Mouse (Mus musculus) spleen, embryonic (tissue): ENCODE data around the gene Map2k7.

Source experiments
- CTCF ChIA-PET: fragments of 350-600 bp; sonication (Branson Sonifier 250); formaldehyde crosslinking; loops from one replicate; lab custom pipeline; 2022; lab: Charles Lee

Gene Map2k7

DNA sequence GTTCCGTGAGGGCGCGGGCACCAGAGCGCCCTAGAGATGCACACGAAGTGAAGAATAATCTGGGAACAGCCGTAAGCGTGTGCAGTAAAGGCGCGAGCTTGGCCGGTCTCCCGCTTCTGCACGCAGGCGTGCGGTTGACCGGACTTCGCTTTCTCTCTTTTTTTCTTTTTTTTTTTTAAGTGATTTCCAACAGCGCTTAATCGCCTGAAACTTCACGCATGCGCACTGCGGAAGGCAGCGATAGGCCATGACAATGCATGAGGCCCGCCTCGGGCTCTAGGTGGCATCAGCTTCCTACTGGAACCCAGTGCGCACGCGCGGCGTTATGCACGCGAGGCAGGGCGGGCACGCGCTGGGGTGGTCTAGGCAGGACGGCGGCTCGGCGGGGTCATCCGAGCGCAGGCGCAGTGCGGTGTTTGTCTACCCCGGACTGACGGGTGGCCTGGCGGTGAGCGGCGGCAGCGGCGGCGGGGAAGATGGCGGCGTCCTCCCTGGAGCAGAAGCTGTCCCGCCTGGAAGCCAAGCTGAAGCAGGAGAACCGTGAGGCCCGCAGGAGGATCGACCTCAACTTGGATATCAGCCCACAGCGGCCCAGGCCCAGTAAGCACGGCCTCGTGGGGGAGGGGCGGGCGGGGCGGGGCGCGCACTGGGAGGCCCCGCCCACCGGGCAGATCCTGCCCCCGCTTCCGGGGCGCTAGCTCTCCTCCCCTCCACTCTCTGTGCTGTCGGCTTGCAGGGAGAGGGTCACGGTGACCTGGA is at the start of gene Map2k7, which contains the start of gene Gm49320:
TSS of gene Map2k7 (plus strand) at position 307 of the 759 bp plus-strand sequence.
TSS of gene Gm49320 (plus strand) at position 432 of the 759 bp plus-strand sequence.
- CTCF ChIA-PET: interaction anchor here (1.3 to 1.4 kb wide), 2 partner anchors 12 to 18 kb away, joined by 4 to 5 read pairs; no protein-coding TSS in a partner anchor

DNA sequence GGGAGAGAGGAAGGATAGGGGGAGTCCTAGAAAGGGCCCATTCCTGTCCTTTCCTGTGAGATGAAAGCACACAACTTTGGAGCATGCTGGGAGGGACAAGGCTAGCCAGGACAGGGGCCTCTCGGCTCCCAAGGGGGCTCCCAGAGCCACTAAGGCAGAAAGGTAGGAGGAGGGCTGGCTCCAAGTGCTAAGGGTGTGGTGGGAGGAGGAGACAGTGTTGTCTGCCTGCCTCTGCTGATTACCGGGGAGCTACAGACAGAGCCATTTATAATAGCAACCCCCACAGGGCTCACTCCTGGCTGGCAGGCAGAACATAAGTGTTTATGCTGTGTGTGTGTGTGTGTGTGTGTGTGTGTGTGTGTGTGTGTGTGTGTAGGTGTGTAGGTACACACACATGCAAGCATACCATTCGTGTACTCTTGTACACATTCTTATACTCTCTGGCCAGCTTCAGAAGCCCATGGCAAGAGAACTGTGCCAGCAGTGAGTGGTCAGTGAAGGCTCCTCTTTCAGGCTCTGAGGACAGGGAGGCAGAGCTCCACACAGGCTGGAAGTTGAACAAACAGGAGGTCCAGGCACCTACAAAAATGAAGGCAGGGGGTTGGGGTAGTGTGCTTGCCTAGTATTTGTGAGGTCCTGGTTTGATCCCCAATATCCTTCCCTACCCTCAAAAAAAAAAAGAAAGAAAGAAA is 49.4 kb upstream of the Map2k7 start:
- CTCF ChIA-PET: no interaction called here

DNA sequence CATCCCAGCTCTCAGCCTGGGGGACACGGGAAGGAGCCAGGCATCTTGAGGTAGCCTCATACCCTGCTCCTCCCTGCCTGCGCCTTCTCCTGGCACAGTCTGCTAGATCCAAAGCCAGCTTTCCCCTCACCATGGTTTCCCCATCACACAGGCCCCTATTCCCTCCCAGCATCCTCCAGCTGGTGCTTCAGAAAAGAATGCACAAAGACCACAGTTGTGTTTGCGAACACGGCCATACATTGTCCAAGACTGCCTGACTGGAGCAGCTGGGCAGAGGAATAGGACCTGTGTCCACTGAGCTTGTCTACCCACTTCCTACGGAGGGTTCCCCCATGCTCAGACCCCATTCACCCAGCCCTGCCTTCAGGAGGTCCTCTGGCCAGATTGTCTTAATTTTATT is 46.2 kb upstream of the Map2k7 start:
- CTCF ChIA-PET: no interaction called here

DNA sequence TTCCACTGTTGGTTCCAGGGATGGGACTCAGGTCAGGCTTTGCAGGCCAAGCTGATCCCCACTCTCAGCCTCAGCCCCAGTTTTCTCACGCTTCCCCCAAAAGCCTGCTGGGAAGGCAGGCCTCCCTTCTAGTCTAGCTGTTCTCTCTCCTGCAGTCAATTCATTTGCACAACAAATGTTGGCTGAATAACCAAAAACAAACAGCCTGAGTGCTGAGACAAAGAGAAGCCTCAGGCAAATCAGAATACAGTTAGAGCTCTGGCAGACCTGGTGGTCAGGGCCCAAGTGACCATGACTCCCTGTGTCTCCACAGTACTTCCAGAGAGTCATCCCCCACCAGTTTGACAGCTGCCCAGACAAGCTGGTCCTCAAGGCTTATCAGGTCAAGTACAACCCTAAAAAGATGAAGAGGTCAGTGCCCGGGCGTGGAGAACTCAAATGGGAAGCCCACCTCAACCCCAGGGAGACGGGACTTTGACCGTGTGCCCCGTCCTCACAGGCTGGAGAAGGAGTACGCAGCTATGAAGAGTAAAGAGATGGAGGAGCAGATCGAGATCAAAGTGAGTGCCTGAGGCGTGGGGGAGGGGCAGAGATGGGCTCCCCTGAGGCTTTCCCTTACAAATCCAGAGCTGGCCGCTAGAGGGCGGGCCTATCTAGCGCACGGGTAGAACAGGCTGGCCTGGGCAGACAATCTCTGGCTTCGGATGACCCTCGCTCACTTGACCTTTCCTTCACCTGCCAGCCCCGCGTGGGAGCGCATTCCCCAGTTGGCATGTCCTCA is 45.5 kb upstream of the Map2k7 start:
- CTCF ChIA-PET: no interaction called here

DNA sequence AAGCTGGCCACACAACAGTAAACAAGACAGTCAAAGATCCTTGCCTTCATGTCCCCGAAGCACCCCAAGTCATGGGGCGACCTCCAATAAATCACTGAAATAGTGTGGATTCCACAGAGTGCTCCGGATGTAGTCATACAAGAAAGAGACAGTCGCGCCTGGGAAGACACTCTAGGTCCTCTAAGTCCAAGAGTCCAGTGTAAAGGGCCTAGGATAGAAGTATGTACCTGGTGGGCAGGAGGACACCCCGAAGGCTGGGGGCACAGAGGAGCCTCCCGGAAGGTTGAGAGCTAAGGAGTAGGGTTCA is 45.0 kb upstream of the Map2k7 start:
- CTCF ChIA-PET: no interaction called here

DNA sequence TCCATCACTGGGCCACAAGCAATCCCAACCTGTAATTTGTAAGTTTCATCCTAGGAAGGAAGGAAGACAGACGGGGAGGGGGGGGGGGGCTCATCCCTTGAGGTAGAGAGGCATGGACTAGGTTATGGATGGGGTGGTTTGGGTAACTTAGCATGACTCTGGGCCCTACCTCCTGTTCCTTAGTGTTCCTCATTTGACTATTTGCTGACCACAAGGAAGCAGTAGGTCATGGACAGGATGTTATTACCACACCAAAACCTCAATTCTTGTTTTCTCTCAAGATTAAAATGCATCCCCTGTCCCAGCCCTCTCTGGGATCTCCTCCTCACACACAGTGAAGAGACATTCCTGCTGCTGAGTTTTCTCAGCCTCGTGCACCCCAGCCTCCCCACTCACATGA is 37.2 kb upstream of the Map2k7 start:
- CTCF ChIA-PET: no interaction called here

DNA sequence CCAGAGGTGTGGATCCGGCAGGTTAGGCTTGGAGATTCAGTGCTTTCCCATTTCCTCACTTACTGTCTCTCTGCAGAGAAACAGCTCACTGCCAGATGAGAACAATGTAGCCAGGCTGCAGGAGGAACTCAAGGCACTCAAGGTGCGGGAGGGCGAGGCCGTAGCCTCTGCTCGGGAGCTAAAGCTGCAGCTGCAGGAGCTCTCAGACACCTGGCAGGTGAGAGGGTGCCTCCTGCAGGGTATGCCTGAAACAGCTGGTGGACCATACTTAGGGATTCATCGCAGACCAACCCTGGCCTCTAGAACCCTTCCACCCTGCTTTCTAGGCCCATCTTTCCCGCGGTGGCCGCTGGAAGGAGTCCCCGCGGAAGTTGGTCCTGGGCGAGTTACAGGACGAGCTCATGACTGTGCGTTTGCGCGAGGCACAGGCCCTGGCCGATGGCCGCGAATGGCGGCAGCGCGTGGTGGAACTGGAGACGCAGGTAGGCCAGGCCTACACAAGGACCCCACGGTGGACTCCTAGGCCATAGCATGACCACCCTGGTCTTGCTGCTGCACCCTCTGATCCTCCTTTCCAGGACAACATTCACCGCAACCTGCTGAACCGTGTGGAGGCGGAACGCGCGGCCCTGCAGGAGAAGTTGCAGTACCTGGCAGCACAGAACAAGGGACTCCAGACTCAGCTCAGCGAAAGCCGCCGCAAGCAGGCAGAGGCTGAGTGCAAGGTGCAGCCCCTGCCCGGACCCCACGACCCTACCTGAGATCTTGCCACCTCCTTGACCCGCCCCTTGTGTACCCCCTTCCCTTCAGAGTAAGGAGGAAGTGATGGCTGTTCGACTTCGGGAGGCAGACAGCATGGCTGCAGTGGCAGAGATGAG is 33.1 kb upstream of the Map2k7 start:
- CTCF ChIA-PET: no interaction called here

DNA sequence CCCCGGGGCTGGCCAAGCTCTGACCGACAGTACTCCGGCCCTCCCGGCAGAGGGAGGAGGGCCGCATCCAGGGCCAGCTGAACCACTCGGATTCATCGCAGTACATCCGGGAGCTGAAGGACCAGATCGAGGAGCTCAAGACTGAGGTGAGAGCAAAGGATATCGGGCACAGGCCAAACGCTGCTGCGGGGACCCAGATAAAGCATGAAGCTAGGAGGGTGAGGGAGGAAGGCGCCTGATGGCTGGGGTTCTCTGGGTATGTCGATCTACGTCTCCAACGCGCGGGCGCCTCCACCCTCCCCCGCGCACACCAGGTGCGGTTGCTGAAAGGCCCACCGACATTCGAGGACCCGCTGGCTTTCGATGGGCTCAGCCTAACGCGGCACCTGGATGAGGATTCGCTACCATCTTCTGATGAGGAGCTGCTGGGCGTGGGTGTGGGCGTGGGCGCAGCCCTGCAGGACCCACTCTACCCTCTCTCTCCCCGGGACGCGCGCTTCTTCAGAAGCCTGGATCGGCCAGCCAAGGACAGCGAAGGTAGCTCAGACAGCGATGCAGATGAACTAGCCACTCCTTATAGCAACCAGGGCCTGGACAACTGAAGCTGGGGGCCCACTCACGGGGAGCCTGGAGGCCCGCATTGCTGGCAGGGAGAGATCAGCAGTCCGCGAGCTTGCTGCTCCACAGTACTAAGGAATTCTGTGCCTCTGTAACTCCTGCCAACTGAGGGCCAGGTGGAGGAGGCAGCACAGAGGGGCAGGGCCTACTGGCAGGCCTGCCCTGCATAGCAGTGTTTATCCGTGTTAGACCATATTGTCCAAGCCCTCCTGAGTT is 32.1 kb upstream of the Map2k7 start:
- CTCF ChIA-PET: no interaction called here

DNA sequence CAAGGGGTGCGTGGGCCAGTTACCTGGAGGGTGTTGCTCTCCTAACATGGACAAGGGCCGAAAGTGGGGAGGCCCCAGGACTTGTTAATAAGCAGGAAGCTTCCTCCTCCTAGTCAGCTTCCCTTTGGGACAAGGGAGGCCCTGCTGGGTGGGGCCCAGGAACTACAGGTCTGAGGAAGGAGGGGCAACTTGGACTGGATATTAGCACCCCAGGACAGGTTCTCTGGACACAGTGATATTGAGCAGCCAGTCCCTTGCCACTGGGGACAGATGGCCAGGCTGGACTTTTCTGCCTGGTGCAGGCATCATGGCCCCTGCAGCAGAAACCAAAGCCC is 31.6 kb upstream of the Map2k7 start:
- CTCF ChIA-PET: no interaction called here

DNA sequence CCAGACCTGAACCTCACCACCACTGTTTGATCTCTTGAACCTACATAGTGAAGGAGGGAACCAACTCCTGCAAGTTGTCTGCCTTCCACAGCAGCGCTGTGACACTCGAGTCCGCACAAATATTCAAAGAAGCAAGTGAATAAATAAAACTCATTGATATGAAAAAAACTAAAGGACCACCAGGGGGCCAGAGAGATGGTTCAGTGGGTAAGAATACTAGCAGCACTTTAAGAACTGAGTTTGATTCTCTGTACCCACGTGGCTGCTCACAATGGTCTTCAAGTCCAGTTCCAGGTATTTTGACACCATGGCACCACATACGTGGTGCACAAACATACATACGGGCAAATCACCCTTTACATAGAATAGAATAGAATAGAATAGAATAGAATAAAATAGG is 27.4 kb upstream of the Map2k7 start:
- CTCF ChIA-PET: no interaction called here

DNA sequence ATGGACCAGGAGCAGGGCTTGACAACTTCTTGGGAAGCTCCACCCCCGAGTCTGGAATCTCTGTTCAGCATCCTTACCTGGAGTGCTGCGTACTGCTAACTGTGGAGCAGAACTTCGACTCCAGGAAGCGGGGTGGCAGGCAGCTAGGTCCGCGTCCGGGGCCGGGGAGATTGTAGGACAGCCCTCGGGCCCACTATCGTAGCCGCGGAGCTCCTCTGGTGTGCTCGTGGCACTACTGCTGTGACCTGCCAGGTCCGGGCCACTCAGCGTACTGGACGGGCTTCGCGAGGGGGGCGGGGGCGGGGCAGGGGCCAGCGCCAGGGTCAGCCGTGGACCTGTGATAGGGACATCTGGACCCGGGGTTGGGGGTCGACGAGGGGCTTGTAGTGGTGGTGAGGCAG is 25.7 kb upstream of the Map2k7 start:
- CTCF ChIA-PET: interaction anchor here (0.6 kb wide), 1 partner anchor 283 kb away, joined by 11 read pairs; no protein-coding TSS in a partner anchor

DNA sequence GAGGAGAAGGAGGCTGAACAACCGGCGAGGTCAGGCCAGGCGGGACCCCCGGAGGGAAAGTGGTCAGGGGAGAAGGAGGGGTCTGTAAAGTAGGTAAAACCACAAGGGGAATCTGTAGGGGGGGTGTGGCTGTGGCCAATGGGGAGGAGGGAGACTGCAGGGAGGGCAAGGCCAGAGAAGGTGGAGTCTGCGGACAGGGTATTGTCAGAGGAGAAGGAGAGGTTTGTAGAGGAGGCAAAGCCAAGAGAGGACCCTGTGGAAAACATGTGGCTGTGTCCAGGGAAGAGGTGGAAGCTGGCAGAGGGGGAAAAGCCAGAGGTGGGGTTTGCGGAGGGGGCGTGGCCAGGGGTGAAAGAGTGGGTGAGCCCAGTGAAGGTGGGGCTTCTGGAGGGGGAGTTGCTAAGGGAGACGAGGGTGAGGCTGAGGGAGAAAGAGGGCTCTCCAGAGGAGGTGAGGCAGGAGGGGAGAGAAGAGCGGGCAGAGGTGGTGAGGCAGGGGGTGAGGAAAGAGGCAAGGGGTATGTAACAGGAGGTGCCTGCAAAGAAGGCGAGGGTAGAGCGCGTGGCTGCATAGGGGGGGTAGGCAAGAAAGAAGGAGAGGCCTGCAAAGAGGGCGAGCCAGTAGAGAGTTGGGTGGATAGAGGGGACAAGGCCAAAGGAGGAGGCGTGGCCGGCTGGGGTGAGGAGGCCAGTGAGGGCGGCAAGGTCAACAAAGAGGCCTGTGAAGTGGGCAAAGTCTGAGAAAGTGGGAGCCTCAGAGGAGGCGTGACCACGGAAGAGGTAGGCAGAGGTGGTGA is 25.1 kb upstream of the Map2k7 start:
- CTCF ChIA-PET: interaction anchor here (0.6 kb wide), 2 partner anchors 93 to 282 kb away, joined by 3 to 11 read pairs; no protein-coding TSS in a partner anchor

DNA sequence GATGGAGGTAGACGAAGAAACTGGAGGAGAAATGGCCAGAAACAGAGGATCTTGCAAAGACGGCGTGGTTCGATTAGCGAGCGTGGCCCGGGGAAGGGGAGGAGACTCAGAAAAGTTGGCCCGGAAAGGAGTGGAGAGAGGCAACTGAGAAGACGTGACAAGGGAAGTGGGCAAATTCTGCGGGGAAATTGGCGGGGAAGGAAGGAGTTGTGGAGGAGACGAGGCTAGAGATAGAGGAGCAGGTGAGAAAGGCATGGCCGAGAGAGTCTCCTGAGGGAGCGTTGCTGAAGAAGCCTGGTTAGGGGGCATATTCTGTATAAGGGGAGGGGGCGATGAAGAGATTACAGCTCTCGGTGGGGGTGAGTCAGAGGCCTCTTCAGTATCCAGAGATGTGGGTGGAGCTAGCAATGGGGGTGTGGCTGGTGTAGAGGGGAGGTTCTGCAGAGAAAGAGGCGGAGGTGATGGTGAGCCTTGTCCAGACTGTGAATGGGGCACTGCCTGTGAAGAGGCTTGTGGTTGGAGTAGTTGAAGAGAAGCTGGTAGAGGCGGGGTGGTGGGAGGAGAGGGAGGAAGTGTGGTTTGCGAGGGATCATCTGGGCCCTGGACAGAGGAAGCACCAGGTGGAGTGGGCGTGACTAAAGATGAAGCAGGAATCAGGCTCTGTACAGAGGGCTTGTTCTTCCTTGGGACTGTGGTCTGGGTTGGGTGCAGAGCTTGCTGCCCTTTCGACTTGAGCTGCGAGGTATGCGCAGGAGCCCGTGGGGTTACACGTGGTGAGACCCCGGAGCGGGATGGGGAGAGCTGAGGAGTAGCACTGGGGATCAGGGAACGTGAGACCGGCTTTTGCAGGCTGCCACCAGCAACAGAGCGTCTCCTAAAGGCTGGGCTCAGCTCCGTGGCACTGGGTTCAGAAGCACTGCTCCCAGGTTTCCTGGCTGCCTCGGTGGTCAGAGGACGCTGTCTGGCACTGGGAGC is 24.2 kb upstream of the Map2k7 start:
- CTCF ChIA-PET: interaction anchor here (0.6 kb wide), 1 partner anchor 92 kb away, joined by 3 read pairs; no protein-coding TSS in a partner anchor

DNA sequence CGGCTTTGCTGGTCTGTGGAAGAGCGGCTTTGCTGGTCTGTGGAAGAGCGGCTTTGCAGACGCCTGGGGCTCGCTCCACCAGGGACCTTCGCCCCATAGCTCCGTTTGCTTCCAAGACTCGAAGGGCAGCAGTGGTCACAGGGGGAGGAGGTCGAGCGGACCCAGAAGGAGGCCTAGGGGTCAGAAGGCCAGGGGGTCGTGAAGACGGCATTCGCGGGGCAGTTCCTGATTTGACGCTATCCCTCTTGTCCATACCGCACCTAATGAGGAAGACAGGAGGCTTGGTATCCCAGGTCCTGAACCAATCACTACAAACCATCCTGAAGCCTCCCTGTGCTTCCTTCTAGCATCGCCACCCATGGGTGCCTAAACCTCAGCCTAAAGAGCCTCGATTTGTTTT is 22.2 kb upstream of the Map2k7 start:
- CTCF ChIA-PET: interaction anchor here (0.6 kb wide), 1 partner anchor 264 kb away, joined by 6 read pairs; no protein-coding TSS in a partner anchor

DNA sequence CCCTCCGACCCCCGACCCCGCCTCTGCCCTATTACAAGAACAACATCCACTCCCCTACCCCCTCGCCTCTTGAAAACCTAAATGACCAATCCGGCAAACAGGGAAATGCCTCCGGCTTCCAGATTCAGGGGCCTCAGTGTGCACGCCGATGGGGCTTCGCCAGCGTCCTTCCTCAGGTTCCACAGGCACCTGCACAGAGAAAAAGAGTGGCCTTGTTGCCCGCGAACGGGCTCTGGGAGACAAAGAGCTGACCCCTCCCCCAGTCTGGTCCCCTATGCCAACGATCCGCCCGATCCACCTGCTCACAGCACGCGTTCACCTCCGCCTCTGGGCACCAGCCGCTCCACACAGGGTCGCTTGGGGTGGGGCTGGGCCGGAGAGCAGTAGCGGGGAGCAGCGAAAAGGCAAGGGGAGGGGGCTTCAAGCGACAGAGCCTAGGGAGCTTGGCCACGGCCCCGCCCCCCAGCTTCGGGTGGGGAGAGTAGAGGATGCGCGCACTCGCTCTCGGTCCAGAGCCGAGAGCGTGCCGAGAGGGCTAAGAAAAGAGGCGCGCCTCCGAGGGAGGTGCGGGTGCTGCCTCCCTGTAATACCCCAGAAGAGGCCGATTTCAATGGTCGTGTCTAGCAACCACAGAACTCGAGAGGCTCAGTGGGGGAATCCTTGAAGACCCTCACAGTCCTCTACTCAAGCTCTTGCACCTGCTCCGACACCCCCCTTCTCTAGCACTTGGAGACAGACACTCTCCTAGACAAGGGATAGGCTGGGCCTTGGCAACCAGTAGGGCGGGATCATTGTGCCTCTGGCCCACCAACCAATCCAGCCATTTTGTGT is 21.5 kb upstream of the Map2k7 start, which contains the start of gene Prr36:
TSS of gene Prr36 (minus strand) at position 669 of the 831 bp plus-strand sequence.
- CTCF ChIA-PET: interaction anchor here (0.6 kb wide), 1 partner anchor 264 kb away, joined by 6 read pairs; no protein-coding TSS in a partner anchor

DNA sequence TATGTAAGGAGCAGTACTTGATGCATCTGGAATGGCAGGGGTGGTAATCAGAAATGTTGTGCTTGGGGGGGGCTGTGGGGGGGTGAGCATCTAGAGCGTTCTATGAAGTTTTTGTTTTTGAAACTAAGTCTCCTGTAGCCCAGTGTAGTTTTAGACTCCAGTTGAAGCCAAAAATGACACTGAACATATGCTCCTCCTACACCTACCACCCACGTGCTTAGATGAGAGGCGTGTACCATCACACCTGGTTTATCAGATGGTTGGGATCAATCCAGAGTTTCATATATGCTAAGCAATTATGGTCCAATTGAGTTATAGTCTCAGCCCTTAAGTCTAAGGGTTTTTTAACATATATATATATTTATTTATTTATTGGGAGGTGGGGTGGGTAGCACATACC is 18.9 kb upstream of the Map2k7 start:
- CTCF ChIA-PET: no interaction called here

DNA sequence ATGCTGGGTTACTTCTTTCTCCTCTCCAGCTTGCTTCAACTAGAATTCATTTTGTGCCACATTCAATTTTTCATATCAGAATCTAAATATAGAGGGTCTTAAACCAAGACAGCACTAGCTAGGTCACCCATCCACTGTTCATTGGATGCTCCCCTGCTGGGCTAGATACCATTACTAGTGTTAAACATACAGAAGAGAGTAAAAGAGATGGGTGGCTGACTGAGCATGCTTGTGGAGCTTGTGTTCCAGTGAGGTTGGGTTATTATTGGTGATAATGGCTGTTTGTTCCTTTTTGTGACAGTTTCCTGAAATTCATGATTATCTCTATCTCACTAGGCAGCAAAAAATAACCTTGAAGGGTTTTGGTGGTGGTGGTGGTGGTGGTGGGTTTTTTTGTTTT is 16.5 kb upstream of the Map2k7 start:
- CTCF ChIA-PET: no interaction called here
